Mouse (Mus musculus) lung, postnatal 0 days (tissue): ENCODE data around the gene Gnai2. TPM values are rescaled to one million over a fixed set of nuclear protein-coding genes. Genes with fewer than 3 reads are reported as not detected.

Experiments used
- ATAC-seq: fragments of 200-750 bp; cut with Nextera tagmentation; 2 replicates; pipeline ENCODE4 v1.8.0; 2017; ENCODE audit warnings: moderate library complexity
- DNase-seq: peaks from one replicate; pipeline ENCODE4 v3.0.0-alpha.2; 2016; ENCODE audit warnings: low spot score
- H3K27ac ChIP-seq: fragments of 300-500 bp; sonication (generic); 2 replicates; pipeline ENCODE4 v1.5.1; 2014; ENCODE audit warnings: antibody characterized with exemption, mild to moderate bottlenecking, low read length, mixed read lengths
- H3K27me3 ChIP-seq: fragments of 300-500 bp; sonication (generic); replicated peaks from 2 replicates; pipeline ENCODE4 v1.6.1; 2014; ENCODE audit warnings: low read length, mixed read lengths; ENCODE audit not compliant: insufficient read depth
- H3K36me3 ChIP-seq: fragments of 300-500 bp; sonication (generic); 2 replicates; pipeline ENCODE4 v1.6.1; 2014; ENCODE audit warnings: low read length, mixed read lengths; ENCODE audit not compliant: insufficient read depth
- H3K4me1 ChIP-seq: fragments of 300-500 bp; sonication (generic); 2 replicates; pipeline ENCODE4 v1.6.1; 2014; ENCODE audit warnings: antibody characterized with exemption, low read depth, low read length, mixed read lengths; ENCODE audit not compliant: insufficient read depth
- H3K4me2 ChIP-seq: fragments of 300-500 bp; sonication (generic); replicated peaks from 2 replicates; pipeline ENCODE4 v1.6.1; 2014; ENCODE audit warnings: low read depth, mild to moderate bottlenecking, low read length, moderate library complexity, mixed read lengths
- H3K4me3 ChIP-seq: fragments of 300-500 bp; sonication (generic); 2 replicates; pipeline ENCODE4 v1.5.1; 2014; ENCODE audit warnings: low read depth, low read length
- H3K9ac ChIP-seq: fragments of 300-500 bp; sonication (generic); replicated peaks from 2 replicates; pipeline ENCODE4 v1.6.1; 2014; ENCODE audit warnings: low read depth, mild to moderate bottlenecking
- H3K9me3 ChIP-seq: fragments of 300-500 bp; sonication (generic); 2 replicates; pipeline ENCODE4 v1.6.1; 2016; ENCODE audit warnings: low read length, mixed read lengths
- CTCF ChIP-seq: IDR thresholded peaks from 2 replicates; pipeline ENCODE4 v1.5.1; 2016; ENCODE audit warnings: antibody characterized with exemption, mild to moderate bottlenecking
- EP300 ChIP-seq: IDR thresholded peaks from 2 replicates; pipeline ENCODE4 v1.6.1; 2016; ENCODE audit warnings: antibody characterized with exemption, mild to moderate bottlenecking, control low read depth
- WGBS: fragments of 180-500 bp; shearing (Covaris S2); extraction: QIAGEN DNeasy Blood & Tissue Kit; methylation state at CpG from one replicate; pipeline ENCODE4 v1.1.7; 2014; 5-methylcytosine and 5-hydroxymethylcytosine counted together
- polyA plus RNA-seq: library from polyadenylated mRNA; unstranded; fragments of >200 nt; fragmentation: Nextera tagmentation; extraction: Ambion mirVana; gene quantifications from 2 replicates; pipeline ENCODE4 v1.2.1, GENCODE M21; 2015

The Gnai2 gene
- polyA plus RNA-seq, 1 experiment from 2014 or later: 414 TPM

- WGBS: 3% methylated on average over 35 of the region's 35 CpGs
- Histone ChIP-seq H3K27ac (0 out of 2 replicates have a peak overlapping the region, but pooled peaks have one; percentile 38), H3K9ac (peak overlapping the region; percentile 58), H3K4me3 (peak overlapping the region; percentile 17; the same call in 1 of the 2 replicates), H3K27me3 (no peaks in the 10 kb centered on the region), H3K4me2 (peak overlapping the region; percentile 59), H3K9me3 (no peaks in the 10 kb centered on the region), H3K4me1 (peaks cover 10% of the 10 kb centered on the region; the same call in 1 of the 2 replicates), H3K36me3 (no peaks in the 10 kb centered on the region)
- DNase-seq (peak; percentile 95), ATAC-seq (peak; percentile 86)
- peak; percentile 33; the same call in 1 of the 2 replicates for TF ChIP-seq EP300
- peak; percentile 98 for TF ChIP-seq CTCF
Measured at GRCm38 (mm10) chr9:107644495-107645152, 9.5 kb upstream of the Gnai2 start.

GRCm38 (mm10) chr9:107643544-107644214 lies 8.5 kb upstream of the Gnai2 start:
- no peak for ATAC-seq
- Histone ChIP-seq H3K27me3 (no peaks in the 10 kb centered on the region), H3K36me3 (no peaks in the 10 kb centered on the region), H3K4me2 (no peak overlapping the region; the same call in 1 of the 2 replicates), H3K27ac (no peak overlapping the region), H3K4me1 (peaks cover 10% of the 10 kb centered on the region; the same call in 1 of the 2 replicates), H3K4me3 (no peak overlapping the region), H3K9ac (no peak overlapping the region), H3K9me3 (no peaks in the 10 kb centered on the region)
- no peak for TF ChIP-seq CTCF
- TF ChIP-seq EP300: no peak
- WGBS: 90% methylated on average over 13 of the region's 13 CpGs
- no peak for DNase-seq

GRCm38 (mm10) chr9:107641666-107642065 lies 6.5 kb upstream of the Gnai2 start:
- 66% methylated on average over 8 of the region's 8 CpGs for WGBS
- no peaks in the 10 kb centered on the region for H3K36me3 ChIP-seq
- H3K9ac ChIP-seq: no peak overlapping the region
- TF ChIP-seq EP300 (no peak), CTCF (no peak)
- H3K4me3 ChIP-seq: no peak overlapping the region
- no peaks in the 10 kb centered on the region for H3K27me3 ChIP-seq
- H3K4me2 ChIP-seq: no peak overlapping the region
- H3K9me3 ChIP-seq: no peaks in the 10 kb centered on the region
- DNase-seq (no peak), ATAC-seq (no peak)
- peaks cover 10% of the 10 kb centered on the region; the same call in 1 of the 2 replicates for H3K4me1 ChIP-seq
- H3K27ac ChIP-seq: no peak overlapping the region

GRCm38 (mm10) chr9:107640257-107640772 lies 5.1 kb upstream of the Gnai2 start:
- no peaks in the 10 kb centered on the region for H3K27me3 ChIP-seq
- no peak for TF ChIP-seq EP300
- peak; percentile 38; the same call in 1 of the 2 replicates for TF ChIP-seq CTCF
- peak; percentile 54 for DNase-seq

GRCm38 (mm10) chr9:107637070-107637469 lies 1.9 kb upstream of the Gnai2 start:
- WGBS: 43% methylated on average over 7 of the region's 7 CpGs
- Histone ChIP-seq H3K36me3 (no peaks in the 10 kb centered on the region), H3K9me3 (no peaks in the 10 kb centered on the region), H3K27ac (no peak overlapping the region), H3K9ac (no peak overlapping the region), H3K4me2 (no peak overlapping the region), H3K4me1 (peaks cover 9% of the 10 kb centered on the region; the same call in 1 of the 2 replicates), H3K27me3 (no peaks in the 10 kb centered on the region), H3K4me3 (no peak overlapping the region)
- ATAC-seq (no peak), DNase-seq (peak; percentile 36)
- TF ChIP-seq EP300 (no peak), CTCF (no peak)

More at GRCm38 (mm10) chr9:107640257-107640772, 5.1 kb upstream of the Gnai2 start:
- WGBS: 26% methylated on average over 7 of the region's 8 CpGs
- Histone ChIP-seq H3K36me3 (no peaks in the 10 kb centered on the region), H3K9me3 (no peaks in the 10 kb centered on the region), H3K4me3 (no peak overlapping the region), H3K4me2 (no peak overlapping the region), H3K9ac (no peak overlapping the region), H3K4me1 (peaks cover 10% of the 10 kb centered on the region; the same call in 1 of the 2 replicates), H3K27ac (no peak overlapping the region)
- ATAC-seq: peak; percentile 32; the same call in 1 of the 2 replicates
